Mouse (Mus musculus) lung, embryonic 14.5 days (tissue): ENCODE data around the gene 4933405O20Rik. TPM values are rescaled to one million over a fixed set of nuclear protein-coding genes. Genes with fewer than 3 reads are reported as not detected.

Experiments
- ATAC-seq: fragments of 200-750 bp; cut with Nextera tagmentation; 2 replicates; pipeline ENCODE4 v1.8.0; 2017; ENCODE audit warnings: mild to moderate bottlenecking, moderate TSS enrichment, moderate library complexity; ENCODE audit not compliant: insufficient read depth
- DNase-seq: peaks from one replicate; pipeline ENCODE4 v3.0.0-alpha.2; 2015
- H3K27ac ChIP-seq: fragments of 300-500 bp; sonication (generic); 2 replicates; pipeline ENCODE4 v1.5.1; 2014; ENCODE audit warnings: low read depth, mild to moderate bottlenecking, moderate library complexity
- H3K27me3 ChIP-seq: fragments of 300-500 bp; sonication (generic); 2 replicates; pipeline ENCODE4 v1.6.1; 2014; ENCODE audit warnings: low read length, control low read depth; ENCODE audit not compliant: insufficient read depth
- H3K36me3 ChIP-seq: fragments of 300-500 bp; sonication (generic); 2 replicates; pipeline ENCODE4 v1.6.1; 2014; ENCODE audit warnings: control low read depth; ENCODE audit not compliant: insufficient read depth
- H3K4me1 ChIP-seq: fragments of 300-500 bp; sonication (generic); 2 replicates; pipeline ENCODE4 v1.6.1; 2014; ENCODE audit warnings: antibody characterized with exemption, control low read depth; ENCODE audit not compliant: insufficient read depth
- H3K4me2 ChIP-seq: fragments of 300-500 bp; sonication (generic); 2 replicates; pipeline ENCODE4 v1.6.1; 2014; ENCODE audit warnings: mild to moderate bottlenecking
- H3K4me3 ChIP-seq: fragments of 300-500 bp; sonication (generic); 2 replicates; pipeline ENCODE4 v1.5.1; 2014; ENCODE audit warnings: low read depth, low read length
- H3K9ac ChIP-seq: fragments of 300-500 bp; sonication (generic); 2 replicates; pipeline ENCODE4 v1.6.1; 2014
- H3K9me3 ChIP-seq: fragments of 300-500 bp; sonication (generic); 2 replicates; pipeline ENCODE4 v1.6.1; 2016; ENCODE audit warnings: low read depth, low read length, control low read depth
- CTCF ChIP-seq: IDR thresholded peaks from 2 replicates; pipeline ENCODE4 v1.5.1; 2016; ENCODE audit warnings: antibody characterized with exemption, low read depth
- WGBS: fragments of 180-500 bp; shearing (Covaris S2); extraction: QIAGEN DNeasy Blood & Tissue Kit; methylation state at CpG from one replicate; pipeline ENCODE4 v1.1.7; 2014; 5-methylcytosine and 5-hydroxymethylcytosine counted together
- polyA plus RNA-seq: library from polyadenylated mRNA; unstranded; fragments of >200 nt; fragmentation: Nextera tagmentation; extraction: Ambion mirVana; gene quantifications from 2 replicates; pipeline ENCODE4 v1.2.1, GENCODE M21; 2014

Gene 4933405O20Rik
- polyA plus RNA-seq, 1 experiment from 2014 or later = not detected

DNA sequence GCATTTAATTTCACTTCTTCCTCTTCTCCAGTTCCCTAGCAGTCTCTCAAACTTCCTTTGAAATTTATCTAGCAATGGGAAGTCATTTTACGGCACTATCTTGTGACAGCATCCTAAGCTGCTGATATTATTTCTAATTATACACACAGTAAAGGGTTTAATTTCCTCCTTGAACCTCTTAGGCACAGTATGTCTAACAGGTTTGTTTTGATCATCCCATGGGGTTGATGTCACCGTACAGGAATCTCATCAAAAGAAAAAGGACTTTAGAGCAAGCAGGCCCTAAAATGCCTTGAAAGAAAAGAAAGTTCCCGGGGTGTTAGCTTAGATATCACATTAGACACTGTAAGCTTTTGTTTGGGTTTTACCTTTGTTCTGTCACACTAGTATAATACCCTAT is 30.2 kb downstream of the 4933405O20Rik start:
- Histone ChIP-seq H3K4me3 (no peak overlapping the region), H3K9ac (no peak overlapping the region), H3K27me3 (no peaks in the 10 kb centered on the region), H3K27ac (no peak overlapping the region), H3K36me3 (no peaks in the 10 kb centered on the region), H3K4me1 (no peaks in the 10 kb centered on the region), H3K9me3 (no peaks in the 10 kb centered on the region), H3K4me2 (no peak overlapping the region)
- DNase-seq (no peak), ATAC-seq (no peak)
- 70% methylated on average over 3 of the region's 3 CpGs for WGBS
- no peak for TF ChIP-seq CTCF

DNA sequence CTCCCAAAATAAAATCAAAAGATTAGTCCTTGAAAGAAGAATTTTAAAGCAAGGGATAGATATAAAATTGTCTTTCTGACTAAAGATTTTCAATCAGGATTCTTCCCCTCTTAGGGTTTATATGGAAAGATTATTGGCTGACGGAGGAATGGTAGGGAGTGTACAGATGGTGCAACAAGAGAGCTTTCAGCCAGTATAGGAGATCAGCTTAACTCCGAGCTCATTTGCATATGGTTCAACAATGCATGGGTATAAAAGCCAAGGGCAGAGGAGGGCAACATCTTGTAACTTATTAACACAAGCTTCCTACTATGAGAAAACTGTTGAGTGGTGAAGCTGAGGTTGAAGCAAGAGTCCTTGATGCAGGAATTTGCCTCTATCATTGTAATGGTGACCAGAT is 34.2 kb downstream of the 4933405O20Rik start:
- ATAC-seq (no peak), DNase-seq (no peak)
- H3K27me3 ChIP-seq = no peaks in the 10 kb centered on the region
- H3K4me3 ChIP-seq = no peak overlapping the region
- no peak overlapping the region for H3K27ac ChIP-seq
- no peak for TF ChIP-seq CTCF
- H3K4me1 ChIP-seq = no peaks in the 10 kb centered on the region
- no peaks in the 10 kb centered on the region for H3K36me3 ChIP-seq
- no peak overlapping the region for H3K9ac ChIP-seq
- no peak overlapping the region for H3K4me2 ChIP-seq
- 80% methylated on average over 2 of the region's 2 CpGs for WGBS
- no peaks in the 10 kb centered on the region for H3K9me3 ChIP-seq
